Comparison of ENCODE assay signal across 11 mouse cellular contexts in the genomic region with DNA sequence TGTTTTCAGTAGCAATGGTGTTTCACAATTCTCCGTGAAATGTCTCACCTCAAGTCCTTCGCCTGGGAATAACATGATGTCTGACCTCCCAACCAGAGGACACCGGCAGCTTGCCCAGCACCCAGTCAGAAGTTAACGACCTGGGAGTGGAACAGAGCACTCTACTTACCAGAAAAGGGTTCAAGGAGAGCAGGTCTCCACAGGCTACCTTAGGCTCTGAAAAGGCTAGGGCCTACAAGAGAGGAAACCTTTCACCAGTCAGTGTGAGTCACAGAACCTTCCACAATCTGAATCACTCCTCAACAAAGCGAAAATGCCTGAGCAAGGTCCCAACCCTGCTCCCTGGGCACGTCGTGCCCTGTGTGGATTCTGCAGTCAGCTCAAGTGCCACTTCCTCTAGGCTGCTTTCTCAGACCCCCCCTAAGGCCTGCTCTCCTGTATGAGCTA. TPM values are rescaled to one million over a fixed set of nuclear protein-coding genes. Genes with fewer than 3 reads are reported as not detected.
A peak's percentile ranks its signal among the peaks of the same experiment; 100 is the strongest.
DNase-seq lines count a peak whose midpoint lies in the region; ATAC-seq and TF ChIP-seq lines count a peak whose summit lies in the region.
"Had no signal": no experiment of that assay in that cellular context is flagged by ENCODE, and none has a peak within 500 bp of the region (broad histone marks: within the 10 kb centered on the region; RNA-seq: fewer than 3 reads in every experiment).

No protein-coding gene starts in this region.

- H3K9ac ChIP-seq in embryonic facial prominence, embryonic 13.5 days: no peak overlapping the region
- H3K9ac ChIP-seq in liver, embryonic 16.5 days (ENCODE audit: low read depth, low read length): peak overlapping the region; percentile 15; the same call in 1 of the 2 replicates
- H3K9ac ChIP-seq: midbrain, embryonic 12.5 days had no signal

- WGBS in embryonic facial prominence, embryonic 13.5 days: 83% methylated on average over 7 of the region's 7 CpGs
- 88% methylated on average over 7 of the region's 7 CpGs for WGBS in embryonic facial prominence, embryonic 10.5 days
- WGBS in spleen, adult 2 months: 53% methylated on average over 7 of the region's 7 CpGs
- 53% methylated on average over 7 of the region's 7 CpGs for whole genome bisulfite sequencing in liver, embryonic 16.5 days (ENCODE audit: insufficient replicate concordance)

- peak overlapping the region; percentile 52 for H3K27ac ChIP-seq in embryonic facial prominence, embryonic 13.5 days
- no peak overlapping the region; the same call in 1 of the 2 replicates for H3K27ac ChIP-seq in embryonic facial prominence, embryonic 10.5 days (replicated peaks)
- H3K27ac ChIP-seq in spleen, adult 2 months (ENCODE audit: insufficient read depth, low read length): peak overlapping the region; percentile 41
- H3K27ac ChIP-seq in liver, embryonic 16.5 days (ENCODE audit: low read length): peak overlapping the region; percentile 84
- H3K27ac ChIP-seq: midbrain, embryonic 12.5 days had no signal

- no peak overlapping the region for H3K4me2 ChIP-seq in embryonic facial prominence, embryonic 13.5 days
- peak overlapping the region; percentile 23; the same call in 1 of the 2 replicates for H3K4me2 ChIP-seq in liver, embryonic 16.5 days (ENCODE audit: low read depth, low read length)
- H3K4me2 ChIP-seq: midbrain, embryonic 12.5 days had no signal

- H3K4me3 ChIP-seq in embryonic facial prominence, embryonic 13.5 days: no peak overlapping the region
- no peak overlapping the region for H3K4me3 ChIP-seq in embryonic facial prominence, embryonic 10.5 days
- H3K4me3 ChIP-seq in spleen, adult 2 months (ENCODE audit: extremely low read depth, insufficient read depth, insufficient read length): no peak overlapping the region
- H3K4me3 ChIP-seq in liver, embryonic 16.5 days (ENCODE audit: low read depth, low read length): no peak overlapping the region
- H3K4me3 ChIP-seq: midbrain, embryonic 12.5 days had no signal

- no peak for ATAC-seq in embryonic facial prominence, embryonic 13.5 days (ENCODE audit: insufficient number of reproducible peaks, insufficient read depth, low FRiP score, low TSS enrichment, low read depth)
- 0 out of 2 replicates have a peak, but pooled peaks have one; percentile 19 for ATAC-seq in liver, embryonic 16.5 days (ENCODE audit: low read depth)
- ATAC-seq: forebrain, embryonic 14.5 days had no signal

- no peak for TF ChIP-seq POLR2A in spleen, adult 2 months (IDR thresholded peaks at IDR 0.05; ENCODE audit: low read depth, low read length)

- H3K27me3 ChIP-seq in embryonic facial prominence, embryonic 13.5 days: no peaks in the 10 kb centered on the region
- H3K27me3 ChIP-seq in embryonic facial prominence, embryonic 10.5 days (replicated peaks; ENCODE audit: low read depth, poor library complexity, severe bottlenecking): no peaks in the 10 kb centered on the region
- no peaks in the 10 kb centered on the region for H3K27me3 ChIP-seq in spleen, adult 2 months (ENCODE audit: control insufficient read depth, insufficient read depth, low read length)
- H3K27me3 ChIP-seq in liver, embryonic 16.5 days (ENCODE audit: control insufficient read depth, insufficient read depth, low read depth, low read length): no peaks in the 10 kb centered on the region
- H3K27me3 ChIP-seq: midbrain, embryonic 12.5 days had no signal

- DNase-seq in embryonic facial prominence, embryonic 10.5 days (ENCODE audit: low spot score): no peak
- DNase-seq in spleen, adult 2 months (ENCODE audit: low read depth in 1 of 2, low spot score in 2 of 2): no peak
- DNase-seq in spleen, postnatal 14 days (ENCODE audit: low spot score in 2 of 2): no peak
- peak; percentile 43 to 64 for DNase-seq in thymus, postnatal 36 days
- no peak for DNase-seq in gastrocnemius, postnatal 36 days
- no peak for DNase-seq in testis, postnatal 14 days (ENCODE audit: low spot score)
- DNase-seq: retina, postnatal 1 day had no signal

- no peak for TF ChIP-seq CTCF in spleen, adult 2 months (IDR thresholded peaks at IDR 0.05; ENCODE audit: extremely low read depth, insufficient read depth, insufficient read length, insufficient replicate concordance)

- H3K36me3 ChIP-seq in embryonic facial prominence, embryonic 13.5 days: no peaks in the 10 kb centered on the region
- peaks cover 44% of the 10 kb centered on the region for H3K36me3 ChIP-seq in embryonic facial prominence, embryonic 10.5 days (replicated peaks)
- peaks cover 7% of the 10 kb centered on the region for H3K36me3 ChIP-seq in spleen, adult 2 months (ENCODE audit: control insufficient read depth, insufficient read depth, low read length)
- H3K36me3 ChIP-seq in liver, embryonic 16.5 days (ENCODE audit: control insufficient read depth, insufficient read depth): peaks cover 6% of the 10 kb centered on the region
- H3K36me3 ChIP-seq: midbrain, embryonic 12.5 days had no signal

- intact Hi-C loops in gastrocnemius, postnatal 36 days (cut with DNase I): no loop called here

- no peaks in the 10 kb centered on the region for H3K9me3 ChIP-seq in embryonic facial prominence, embryonic 13.5 days
- no peaks in the 10 kb centered on the region for H3K9me3 ChIP-seq in embryonic facial prominence, embryonic 10.5 days
- H3K9me3 ChIP-seq in liver, embryonic 16.5 days (replicated peaks; ENCODE audit: control insufficient read depth, low read length): no peaks in the 10 kb centered on the region
- H3K9me3 ChIP-seq: midbrain, embryonic 12.5 days had no signal

- H3K4me1 ChIP-seq in embryonic facial prominence, embryonic 13.5 days: peaks cover 47% of the 10 kb centered on the region
- peaks cover 59% of the 10 kb centered on the region for H3K4me1 ChIP-seq in embryonic facial prominence, embryonic 10.5 days
- H3K4me1 ChIP-seq in spleen, adult 2 months (ENCODE audit: control insufficient read depth, insufficient read depth, insufficient read length): peaks cover 74% of the 10 kb centered on the region
- peaks cover 88% of the 10 kb centered on the region for H3K4me1 ChIP-seq in liver, embryonic 16.5 days (ENCODE audit: control insufficient read depth, low read depth, low read length)

RNA-seq across cellular contexts. Expression of gene Myh9, which starts 9.5 kb away (rescaled TPM):
- 36.2 and 41.0 TPM in 2 replicates for polyA plus RNA-seq in embryonic facial prominence, embryonic 13.5 days (2015; fragmentation: Nextera tagmentation; extraction: Ambion mirVana)
- 45.7 and 46.9 TPM in 2 replicates for polyA plus RNA-seq in embryonic facial prominence, embryonic 10.5 days (2016; fragmentation: Nextera tagmentation; extraction: Ambion mirVana)
- polyA plus RNA-seq in spleen, adult 2 months (2012; rRNA removed): 138 and 142 TPM in 2 replicates
- 19.7 and 21.9 TPM in 2 replicates for polyA plus RNA-seq in liver, embryonic 16.5 days (2015; fragmentation: Nextera tagmentation; extraction: Ambion mirVana)
- total RNA-seq in gastrocnemius, postnatal 36 days (2021): 10 to 100 TPM; 48.4 to 49.1 TPM

Comparison
In these comparisons a context has a peak if more than half of its experiments do, and no peak if none do; other contexts are left out.
1. DNase-seq: peak in thymus, postnatal 36 days (2 of 2); none in embryonic facial prominence, embryonic 10.5 days (single experiment), spleen, adult 2 months (0 of 2), spleen, postnatal 14 days (0 of 2), gastrocnemius, postnatal 36 days (0 of 2) and testis, postnatal 14 days (single experiment).